In the genomic region with DNA sequence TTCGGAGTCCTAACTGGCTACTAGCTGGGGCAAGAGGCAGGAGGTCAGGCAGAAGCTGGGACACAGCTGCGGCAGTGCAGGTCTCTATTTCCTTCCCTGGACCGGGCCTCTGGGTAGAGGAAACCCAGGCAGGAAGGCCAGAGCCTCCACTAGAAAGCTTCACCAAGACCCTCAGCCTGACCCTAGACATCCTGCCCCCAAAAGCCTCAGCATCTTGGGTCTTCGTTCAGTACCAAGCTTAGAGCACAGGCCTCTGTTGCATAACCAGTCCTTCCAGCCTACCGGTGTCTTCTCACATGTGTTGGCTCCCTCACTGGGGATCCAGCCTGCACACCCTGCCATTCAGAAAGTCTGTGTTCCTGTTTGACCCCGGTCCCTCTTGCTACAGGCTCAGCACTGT, we compare ENCODE assay signal across 14 mouse cellular contexts. TPM values are rescaled to one million over a fixed set of nuclear protein-coding genes. Genes with fewer than 3 reads are reported as not detected.
DNase-seq lines count a peak whose midpoint lies in the region; ATAC-seq lines count a peak whose summit lies in the region.
"Had no signal": no experiment of that assay in that cellular context is flagged by ENCODE, and none has a peak within 500 bp of the region (broad histone marks: within the 10 kb centered on the region; RNA-seq: fewer than 3 reads in every experiment).

No protein-coding gene starts in this region.

- no peak for ATAC-seq in hindbrain, embryonic 12.5 days (ENCODE audit: low FRiP score)
- no peak for ATAC-seq in lung, embryonic 15.5 days (ENCODE audit: borderline replicate concordance, extremely low read depth, low FRiP score, low TSS enrichment)
- no peak for ATAC-seq in intestine, embryonic 14.5 days (replicated peaks; ENCODE audit: low FRiP score, low TSS enrichment, low read depth)
- no peak for ATAC-seq in stomach, embryonic 14.5 days (ENCODE audit: insufficient number of reproducible peaks, insufficient read depth, low FRiP score, low read depth)
- ATAC-seq in forebrain, embryonic 15.5 days (replicated peaks), result no peak
- ATAC-seq: forebrain, embryonic 13.5 days; liver, postnatal 0 days had no signal

- H3K4me2 ChIP-seq in hindbrain, embryonic 12.5 days (replicated peaks), result no peak overlapping the region
- H3K4me2 ChIP-seq in lung, embryonic 15.5 days, result peak overlapping the region; percentile 53
- no peak overlapping the region for H3K4me2 ChIP-seq in intestine, embryonic 14.5 days (ENCODE audit: low read length)
- H3K4me2 ChIP-seq in stomach, embryonic 14.5 days (replicated peaks; ENCODE audit: low read depth, low read length), result no peak overlapping the region
- H3K4me2 ChIP-seq in forebrain, embryonic 15.5 days (replicated peaks), result no peak overlapping the region
- H3K4me2 ChIP-seq: forebrain, embryonic 13.5 days had no signal

- H3K9me3 ChIP-seq in hindbrain, embryonic 10.5 days, result no peaks in the 10 kb centered on the region
- H3K9me3 ChIP-seq in hindbrain, embryonic 12.5 days (replicated peaks), result no peaks in the 10 kb centered on the region
- no peaks in the 10 kb centered on the region for H3K9me3 ChIP-seq in lung, embryonic 15.5 days
- no peaks in the 10 kb centered on the region for H3K9me3 ChIP-seq in intestine, embryonic 14.5 days (ENCODE audit: control insufficient read depth, low read length)
- no peaks in the 10 kb centered on the region for H3K9me3 ChIP-seq in stomach, embryonic 14.5 days (ENCODE audit: control insufficient read depth, low read depth, low read length)
- H3K9me3 ChIP-seq in forebrain, embryonic 15.5 days, result no peaks in the 10 kb centered on the region
- H3K9me3 ChIP-seq: forebrain, embryonic 13.5 days had no signal

- H3K27ac ChIP-seq in hindbrain, embryonic 10.5 days, result peak overlapping the region; percentile 81
- H3K27ac ChIP-seq in hindbrain, embryonic 12.5 days, result no peak overlapping the region
- H3K27ac ChIP-seq in lung, embryonic 15.5 days, result peak overlapping the region; percentile 91
- peak overlapping the region; percentile 76 for H3K27ac ChIP-seq in intestine, embryonic 14.5 days (ENCODE audit: low read depth)
- H3K27ac ChIP-seq in stomach, embryonic 14.5 days (ENCODE audit: low read length), result peak overlapping the region; percentile 81; the same call in 1 of the 2 replicates
- H3K27ac ChIP-seq in forebrain, embryonic 15.5 days (replicated peaks), result no peak overlapping the region
- H3K27ac ChIP-seq: forebrain, embryonic 13.5 days had no signal

- H3K36me3 ChIP-seq in hindbrain, embryonic 10.5 days, result no peaks in the 10 kb centered on the region
- H3K36me3 ChIP-seq in hindbrain, embryonic 12.5 days, result no peaks in the 10 kb centered on the region
- H3K36me3 ChIP-seq in lung, embryonic 15.5 days, result peaks cover 9% of the 10 kb centered on the region; the same call in 1 of the 2 replicates
- peaks cover 9% of the 10 kb centered on the region for H3K36me3 ChIP-seq in intestine, embryonic 14.5 days (ENCODE audit: control insufficient read depth, insufficient read depth, low read length)
- H3K36me3 ChIP-seq in stomach, embryonic 14.5 days (ENCODE audit: control insufficient read depth, insufficient read depth, low read length), result no peaks in the 10 kb centered on the region; the same call in 1 of the 2 replicates
- H3K36me3 ChIP-seq in forebrain, embryonic 15.5 days, result no peaks in the 10 kb centered on the region

- no peak overlapping the region for H3K9ac ChIP-seq in hindbrain, embryonic 12.5 days
- no peak overlapping the region for H3K9ac ChIP-seq in lung, embryonic 15.5 days
- no peak overlapping the region for H3K9ac ChIP-seq in intestine, embryonic 14.5 days (ENCODE audit: low read length)
- no peak overlapping the region for H3K9ac ChIP-seq in stomach, embryonic 14.5 days (replicated peaks; ENCODE audit: low read depth, low read length)
- no peak overlapping the region for H3K9ac ChIP-seq in forebrain, embryonic 15.5 days (replicated peaks)
- H3K9ac ChIP-seq: forebrain, embryonic 13.5 days; liver, postnatal 0 days had no signal

- no peak for DNase-seq in hindbrain, embryonic 10.5 days (ENCODE audit: low spot score)
- DNase-seq in lung, adult 18-20 months, result no peak
- DNase-seq in intestine, embryonic 14.5 days (ENCODE audit: low spot score), result no peak
- DNase-seq: adrenal gland, postnatal 14 days; cerebellum, adult 11 months; gastrocnemius, postnatal 25 days; liver, postnatal 0 days; thymus, postnatal 14 days had no signal

- peaks cover 68% of the 10 kb centered on the region for H3K27me3 ChIP-seq in hindbrain, embryonic 10.5 days (ENCODE audit: insufficient read depth, poor library complexity, severe bottlenecking)
- peaks cover 43% of the 10 kb centered on the region for H3K27me3 ChIP-seq in hindbrain, embryonic 12.5 days
- H3K27me3 ChIP-seq in lung, embryonic 15.5 days, result peaks cover 14% of the 10 kb centered on the region; the same call in 1 of the 2 replicates
- peaks cover 11% of the 10 kb centered on the region; the same call in 1 of the 2 replicates for H3K27me3 ChIP-seq in intestine, embryonic 14.5 days (replicated peaks; ENCODE audit: control insufficient read depth, insufficient read depth, low read length)
- H3K27me3 ChIP-seq in stomach, embryonic 14.5 days (ENCODE audit: control insufficient read depth, insufficient read depth, low read length), result no peaks in the 10 kb centered on the region
- H3K27me3 ChIP-seq in forebrain, embryonic 15.5 days, result peaks cover 24% of the 10 kb centered on the region

- peaks cover 68% of the 10 kb centered on the region for H3K4me1 ChIP-seq in hindbrain, embryonic 10.5 days (replicated peaks)
- peaks cover 45% of the 10 kb centered on the region for H3K4me1 ChIP-seq in hindbrain, embryonic 12.5 days
- H3K4me1 ChIP-seq in lung, embryonic 15.5 days, result peaks cover 61% of the 10 kb centered on the region
- peaks cover 61% of the 10 kb centered on the region for H3K4me1 ChIP-seq in intestine, embryonic 14.5 days (replicated peaks; ENCODE audit: control insufficient read depth, insufficient read depth, low read length)
- peaks cover 40% of the 10 kb centered on the region for H3K4me1 ChIP-seq in stomach, embryonic 14.5 days (ENCODE audit: control insufficient read depth, insufficient read depth, low read length)
- peaks cover 9% of the 10 kb centered on the region for H3K4me1 ChIP-seq in forebrain, embryonic 15.5 days

- 82% methylated on average over 6 of the region's 6 CpGs for WGBS in hindbrain, embryonic 10.5 days
- 77% methylated on average over 6 of the region's 6 CpGs for WGBS in hindbrain, embryonic 12.5 days
- WGBS in lung, embryonic 15.5 days, result 64% methylated on average over 6 of the region's 6 CpGs
- WGBS in intestine, embryonic 14.5 days, result 85% methylated on average over 6 of the region's 6 CpGs
- 69% methylated on average over 6 of the region's 6 CpGs for WGBS in stomach, embryonic 14.5 days
- WGBS in forebrain, embryonic 15.5 days, result 85% methylated on average over 6 of the region's 6 CpGs

- no peak overlapping the region for H3K4me3 ChIP-seq in hindbrain, embryonic 10.5 days
- H3K4me3 ChIP-seq in hindbrain, embryonic 12.5 days, result no peak overlapping the region
- H3K4me3 ChIP-seq in lung, embryonic 15.5 days, result no peak overlapping the region
- no peak overlapping the region for H3K4me3 ChIP-seq in intestine, embryonic 14.5 days (ENCODE audit: low read depth, low read length)
- H3K4me3 ChIP-seq in stomach, embryonic 14.5 days (ENCODE audit: low read depth, low read length), result no peak overlapping the region
- H3K4me3 ChIP-seq in forebrain, embryonic 15.5 days, result no peak overlapping the region
- H3K4me3 ChIP-seq: forebrain, embryonic 13.5 days had no signal

RNA-seq across cellular contexts. Expression of gene Acvrl1, which starts 4.4 kb away (rescaled TPM):
- 8.7 and 10.8 TPM in 2 replicates for polyA plus RNA-seq in hindbrain, embryonic 10.5 days (2016; fragmentation: Nextera tagmentation; extraction: Ambion mirVana)
- 11.6 TPM in 2 replicates for polyA plus RNA-seq in hindbrain, embryonic 12.5 days (2016; fragmentation: Nextera tagmentation; extraction: Ambion mirVana)
- polyA plus RNA-seq in lung, embryonic 15.5 days (2015; fragmentation: Nextera tagmentation; extraction: Ambion mirVana), result 68.2 and 72.4 TPM in 2 replicates
- polyA plus RNA-seq in intestine, embryonic 14.5 days (2014; fragmentation: Nextera tagmentation; extraction: Ambion mirVana), result 16.5 and 16.6 TPM in 2 replicates
- polyA plus RNA-seq in stomach, embryonic 14.5 days (2014; fragmentation: Nextera tagmentation; extraction: Ambion mirVana), result 15.6 and 16.9 TPM in 2 replicates
- polyA plus RNA-seq in forebrain, embryonic 15.5 days (2015; fragmentation: Nextera tagmentation; extraction: Ambion mirVana), result 6.5 and 6.7 TPM in 2 replicates

RNA-seq across cellular contexts. Expression of gene Ankrd33, which starts 17.2 kb away (rescaled TPM):
- polyA plus RNA-seq in hindbrain, embryonic 10.5 days (2016; fragmentation: Nextera tagmentation; extraction: Ambion mirVana), result not detected in 2 replicates
- not detected in 2 replicates for polyA plus RNA-seq in hindbrain, embryonic 12.5 days (2016; fragmentation: Nextera tagmentation; extraction: Ambion mirVana)
- not detected in 2 replicates for polyA plus RNA-seq in lung, embryonic 15.5 days (2015; fragmentation: Nextera tagmentation; extraction: Ambion mirVana)
- polyA plus RNA-seq in intestine, embryonic 14.5 days (2014; fragmentation: Nextera tagmentation; extraction: Ambion mirVana), result not detected in 2 replicates
- not detected in 2 replicates for polyA plus RNA-seq in stomach, embryonic 14.5 days (2014; fragmentation: Nextera tagmentation; extraction: Ambion mirVana)
- not detected in 2 replicates for polyA plus RNA-seq in forebrain, embryonic 15.5 days (2015; fragmentation: Nextera tagmentation; extraction: Ambion mirVana)
- polyA plus RNA-seq: forebrain, embryonic 13.5 days; liver, postnatal 0 days; midbrain, postnatal 0 days had no signal

RNA-seq across cellular contexts. Expression of gene Acvr1b, which starts 41.1 kb away (rescaled TPM):
- 6.3 and 10.9 TPM in 2 replicates for polyA plus RNA-seq in hindbrain, embryonic 10.5 days (2016; fragmentation: Nextera tagmentation; extraction: Ambion mirVana)
- polyA plus RNA-seq in hindbrain, embryonic 12.5 days (2016; fragmentation: Nextera tagmentation; extraction: Ambion mirVana), result 12.2 and 15.5 TPM in 2 replicates
- polyA plus RNA-seq in lung, embryonic 15.5 days (2015; fragmentation: Nextera tagmentation; extraction: Ambion mirVana), result 5.9 and 6.0 TPM in 2 replicates
- polyA plus RNA-seq in intestine, embryonic 14.5 days (2014; fragmentation: Nextera tagmentation; extraction: Ambion mirVana), result 12.5 and 12.6 TPM in 2 replicates
- polyA plus RNA-seq in stomach, embryonic 14.5 days (2014; fragmentation: Nextera tagmentation; extraction: Ambion mirVana), result 11.5 and 14.5 TPM in 2 replicates
- 22.6 and 22.8 TPM in 2 replicates for polyA plus RNA-seq in forebrain, embryonic 15.5 days (2015; fragmentation: Nextera tagmentation; extraction: Ambion mirVana)

RNA-seq across cellular contexts. Expression of gene Fignl2, which starts 54.4 kb away (rescaled TPM):
- polyA plus RNA-seq in hindbrain, embryonic 10.5 days (2016; fragmentation: Nextera tagmentation; extraction: Ambion mirVana), result 1.4 TPM in 2 replicates
- polyA plus RNA-seq in hindbrain, embryonic 12.5 days (2016; fragmentation: Nextera tagmentation; extraction: Ambion mirVana), result 0.41 and 0.44 TPM in 2 replicates
- polyA plus RNA-seq in lung, embryonic 15.5 days (2015; fragmentation: Nextera tagmentation; extraction: Ambion mirVana), result 0.19 and 0.24 TPM in 2 replicates
- polyA plus RNA-seq in intestine, embryonic 14.5 days (2014; fragmentation: Nextera tagmentation; extraction: Ambion mirVana), result 0.43 and 0.55 TPM in 2 replicates
- 0.38 and 0.41 TPM in 2 replicates for polyA plus RNA-seq in stomach, embryonic 14.5 days (2014; fragmentation: Nextera tagmentation; extraction: Ambion mirVana)
- polyA plus RNA-seq in forebrain, embryonic 15.5 days (2015; fragmentation: Nextera tagmentation; extraction: Ambion mirVana), result not detected in 2 replicates
- polyA plus RNA-seq: forebrain, embryonic 13.5 days had no signal

Comparison
In these comparisons a context has a peak if more than half of its experiments do, and no peak if none do; other contexts are left out.
1. H3K27ac ChIP-seq: peak in hindbrain, embryonic 10.5 days (single experiment), lung, embryonic 15.5 days (single experiment), intestine, embryonic 14.5 days (single experiment) and stomach, embryonic 14.5 days (single experiment); none in hindbrain, embryonic 12.5 days (single experiment) and forebrain, embryonic 15.5 days (single experiment).